Mouse (Mus musculus) spleen, adult 2 months (tissue): ENCODE measurements around the gene Thap8.

Source experiments
- CTCF ChIP-seq: fragments of 200-500 bp; IDR thresholded peaks from 2 replicates; pipeline ENCODE4 v1.5.1; 2011; ENCODE audit warnings: mild to moderate bottlenecking, inconsistent platforms; ENCODE audit not compliant: insufficient read depth, insufficient read length, insufficient replicate concordance; ENCODE audit errors: extremely low read depth
- POLR2A ChIP-seq: fragments of 200-500 bp; IDR thresholded peaks from 2 replicates; pipeline ENCODE4 v1.6.1; 2011; ENCODE audit warnings: low read depth, low read length, inconsistent platforms

DNA sequence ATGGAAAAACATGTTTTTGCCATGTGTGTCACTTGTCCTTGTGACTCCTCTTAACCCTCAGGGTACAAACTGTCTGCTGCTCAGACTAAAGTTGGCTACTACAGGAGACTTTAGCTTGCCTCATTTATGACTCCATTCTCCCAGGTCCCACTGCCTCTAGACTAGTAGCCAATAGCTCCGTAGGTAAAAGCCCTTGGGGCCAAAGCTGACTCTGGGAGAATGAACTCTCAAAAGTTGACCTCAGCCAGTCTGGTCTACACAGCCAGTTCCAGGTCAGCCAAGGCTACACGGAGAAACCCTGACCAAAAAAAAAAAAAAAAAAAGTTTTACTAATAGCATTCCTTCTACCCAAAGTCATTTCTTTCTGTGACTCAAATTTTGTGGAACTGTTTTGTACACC lies 983 bp upstream of the Thap8 start:
- TF ChIP-seq CTCF (no peak), POLR2A (no peak)
